Mouse (Mus musculus) hindbrain, embryonic 16.5 days (tissue): ENCODE results near the gene Pkig. TPM values are rescaled to one million over a fixed set of nuclear protein-coding genes. Genes with fewer than 3 reads are reported as not detected.

ENCODE experiments used
- ATAC-seq: fragments of 200-750 bp; cut with Nextera tagmentation; 2 replicates; pipeline ENCODE4 v1.8.0; 2017; ENCODE audit warnings: moderate TSS enrichment, moderate library complexity
- H3K27ac ChIP-seq: fragments of 300-500 bp; sonication (generic); 2 replicates; pipeline ENCODE4 v1.5.1; 2014; ENCODE audit warnings: low read depth, mild to moderate bottlenecking, control low read depth, low read length, moderate library complexity
- H3K27me3 ChIP-seq: fragments of 300-500 bp; sonication (generic); replicated peaks from 2 replicates; pipeline ENCODE4 v1.6.1; 2014; ENCODE audit warnings: low read length; ENCODE audit not compliant: control insufficient read depth, insufficient read depth
- H3K36me3 ChIP-seq: fragments of 300-500 bp; sonication (generic); 2 replicates; pipeline ENCODE4 v1.6.1; 2014; ENCODE audit warnings: mild to moderate bottlenecking, low read length, moderate library complexity, mixed read lengths; ENCODE audit not compliant: control insufficient read depth, insufficient read depth
- H3K4me1 ChIP-seq: fragments of 300-500 bp; sonication (generic); 2 replicates; pipeline ENCODE4 v1.6.1; 2014; ENCODE audit warnings: low read depth, low read length; ENCODE audit not compliant: control insufficient read depth, insufficient read depth
- H3K4me2 ChIP-seq: fragments of 300-500 bp; sonication (generic); 2 replicates; pipeline ENCODE4 v1.6.1; 2014; ENCODE audit warnings: mild to moderate bottlenecking, low read length, control low read depth, moderate library complexity
- H3K4me3 ChIP-seq: fragments of 300-500 bp; sonication (generic); 2 replicates; pipeline ENCODE4 v1.5.1; 2014; ENCODE audit warnings: mild to moderate bottlenecking, low read length, control low read depth, moderate library complexity
- H3K9ac ChIP-seq: fragments of 300-500 bp; sonication (generic); 2 replicates; pipeline ENCODE4 v1.6.1; 2014; ENCODE audit warnings: low read depth, mild to moderate bottlenecking, control low read depth, low read length, moderate library complexity
- H3K9me3 ChIP-seq: fragments of 300-500 bp; sonication (generic); 2 replicates; pipeline ENCODE4 v1.6.1; 2014; ENCODE audit warnings: mild to moderate bottlenecking, low read length, moderate library complexity; ENCODE audit not compliant: control insufficient read depth
- WGBS: fragments of 180-500 bp; shearing (Covaris S2); extraction: QIAGEN DNeasy Blood & Tissue Kit; methylation state at CpG from one replicate; pipeline ENCODE4 v1.1.7; 2014; 5-methylcytosine and 5-hydroxymethylcytosine counted together
- polyA plus RNA-seq: library from polyadenylated mRNA; unstranded; fragments of >200 nt; fragmentation: Nextera tagmentation; extraction: Ambion mirVana; gene quantifications from 2 replicates; pipeline ENCODE4 v1.2.1, GENCODE M21; 2015

The Pkig gene
- polyA plus RNA-seq, 1 experiment from 2014 or later = 127 TPM

- Histone ChIP-seq H3K27ac (no peak overlapping the region), H3K4me3 (no peak overlapping the region), H3K4me1 (no peaks in the 10 kb centered on the region), H3K27me3 (no peaks in the 10 kb centered on the region), H3K36me3 (no peaks in the 10 kb centered on the region), H3K9me3 (no peaks in the 10 kb centered on the region), H3K9ac (no peak overlapping the region), H3K4me2 (no peak overlapping the region)
- no peak for ATAC-seq
- WGBS = 95% methylated on average over 1 of the region's 1 CpGs
Measured at GRCm38 (mm10) chr2:163667045-163667444, 8.9 kb downstream of the Pkig start.

DNA sequence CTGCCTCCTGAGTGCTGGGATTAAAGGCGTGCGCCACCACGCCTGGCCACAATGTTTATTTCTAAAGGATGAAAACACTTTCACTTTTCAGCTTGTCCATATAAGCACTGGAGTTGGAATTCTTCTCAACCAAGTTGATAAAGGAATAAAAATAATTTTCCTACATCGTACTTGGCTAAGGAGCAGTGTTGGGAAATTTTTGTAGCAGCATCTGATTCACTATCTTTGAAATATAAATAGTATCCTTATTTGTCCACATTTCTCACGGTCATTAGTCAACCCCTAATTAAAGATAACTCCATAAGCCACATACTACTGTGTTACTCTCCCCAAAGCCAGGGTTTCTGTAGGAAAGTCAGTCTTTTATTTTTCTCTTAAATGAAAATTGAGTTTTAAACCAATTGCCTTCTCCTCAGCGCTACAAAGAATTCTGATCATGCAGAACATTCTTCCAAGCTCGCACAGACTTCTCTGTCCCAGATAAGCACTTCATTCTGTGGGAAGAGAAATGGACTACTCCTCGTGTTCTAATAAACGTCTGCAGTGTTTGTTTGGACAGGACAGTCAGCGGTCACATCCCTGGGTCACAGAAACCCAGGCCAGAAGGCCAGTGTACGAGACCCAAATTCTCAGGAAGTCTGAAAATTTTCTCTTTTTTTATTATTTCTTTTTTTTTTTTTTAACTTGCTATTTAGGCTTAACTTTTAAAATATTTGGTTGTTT is 12.8 kb downstream of the Pkig start:
- no peak for ATAC-seq
- H3K4me2 ChIP-seq = no peak overlapping the region

DNA sequence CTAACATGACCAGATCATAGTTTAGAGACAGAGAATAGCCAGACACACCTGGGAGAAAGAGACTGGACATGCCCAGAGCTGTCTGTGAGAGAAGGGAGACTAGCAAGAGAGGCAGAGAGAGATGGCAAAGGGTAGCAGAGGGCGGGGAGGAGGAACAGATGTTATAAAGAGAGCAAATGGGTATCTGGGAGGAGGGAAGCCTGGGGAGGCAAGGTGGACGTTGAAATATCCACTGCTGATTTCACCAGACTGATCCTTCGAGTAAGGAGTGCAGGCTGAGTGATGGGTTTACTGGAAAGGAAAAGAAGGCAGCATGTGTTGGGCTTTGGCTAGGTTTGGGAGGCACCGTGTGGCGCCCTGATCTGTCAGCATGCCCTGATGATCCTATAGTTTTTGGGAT is 16.2 kb downstream of the Pkig start:
- no peak overlapping the region for H3K9ac ChIP-seq
- peaks cover 8% of the 10 kb centered on the region; the same call in 1 of the 2 replicates for H3K4me1 ChIP-seq
- no peak overlapping the region for H3K4me2 ChIP-seq
- ATAC-seq = no peak
- no peak overlapping the region for H3K4me3 ChIP-seq
- no peaks in the 10 kb centered on the region for H3K9me3 ChIP-seq
- H3K27ac ChIP-seq = no peak overlapping the region
- WGBS = 63% methylated on average over 5 of the region's 5 CpGs
- H3K27me3 ChIP-seq = no peaks in the 10 kb centered on the region
- H3K36me3 ChIP-seq = no peaks in the 10 kb centered on the region

More for the DNA sequence above, 12.8 kb downstream of the Pkig start:
- Histone ChIP-seq H3K27me3 (no peaks in the 10 kb centered on the region), H3K4me3 (no peak overlapping the region), H3K36me3 (no peaks in the 10 kb centered on the region), H3K9me3 (no peaks in the 10 kb centered on the region), H3K9ac (no peak overlapping the region), H3K27ac (no peak overlapping the region), H3K4me1 (peaks cover 8% of the 10 kb centered on the region; the same call in 1 of the 2 replicates)
- WGBS = 89% methylated on average over 11 of the region's 11 CpGs

GRCm38 (mm10) chr2:163675144-163675619 is 17.0 kb downstream of the Pkig start:
- H3K36me3 ChIP-seq = no peaks in the 10 kb centered on the region
- peaks cover 8% of the 10 kb centered on the region; the same call in 1 of the 2 replicates for H3K4me1 ChIP-seq
- H3K27ac ChIP-seq = no peak overlapping the region
- no peaks in the 10 kb centered on the region for H3K27me3 ChIP-seq
- no peak overlapping the region for H3K4me3 ChIP-seq
- no peaks in the 10 kb centered on the region for H3K9me3 ChIP-seq
- H3K9ac ChIP-seq = no peak overlapping the region
- H3K4me2 ChIP-seq = no peak overlapping the region
- ATAC-seq = no peak
- WGBS = 44% methylated on average over 5 of the region's 5 CpGs

- Histone ChIP-seq H3K36me3 (no peaks in the 10 kb centered on the region), H3K4me2 (no peak overlapping the region), H3K4me3 (no peak overlapping the region), H3K9ac (no peak overlapping the region), H3K4me1 (peaks cover 8% of the 10 kb centered on the region; the same call in 1 of the 2 replicates), H3K27ac (no peak overlapping the region), H3K27me3 (no peaks in the 10 kb centered on the region), H3K9me3 (no peaks in the 10 kb centered on the region)
- WGBS = 70% methylated on average over 6 of the region's 6 CpGs
- ATAC-seq = no peak
Measured at GRCm38 (mm10) chr2:163675662-163676061, 17.5 kb downstream of the Pkig start.

GRCm38 (mm10) chr2:163676321-163676720 is 18.1 kb downstream of the Pkig start:
- no peaks in the 10 kb centered on the region for H3K36me3 ChIP-seq
- no peak overlapping the region for H3K27ac ChIP-seq
- WGBS = 88% methylated on average over 4 of the region's 4 CpGs
- H3K27me3 ChIP-seq = no peaks in the 10 kb centered on the region
- H3K4me3 ChIP-seq = no peak overlapping the region
- H3K4me1 ChIP-seq = peaks cover 8% of the 10 kb centered on the region; the same call in 1 of the 2 replicates
- H3K4me2 ChIP-seq = no peak overlapping the region
- H3K9ac ChIP-seq = no peak overlapping the region
- H3K9me3 ChIP-seq = no peaks in the 10 kb centered on the region
- ATAC-seq = no peak

DNA sequence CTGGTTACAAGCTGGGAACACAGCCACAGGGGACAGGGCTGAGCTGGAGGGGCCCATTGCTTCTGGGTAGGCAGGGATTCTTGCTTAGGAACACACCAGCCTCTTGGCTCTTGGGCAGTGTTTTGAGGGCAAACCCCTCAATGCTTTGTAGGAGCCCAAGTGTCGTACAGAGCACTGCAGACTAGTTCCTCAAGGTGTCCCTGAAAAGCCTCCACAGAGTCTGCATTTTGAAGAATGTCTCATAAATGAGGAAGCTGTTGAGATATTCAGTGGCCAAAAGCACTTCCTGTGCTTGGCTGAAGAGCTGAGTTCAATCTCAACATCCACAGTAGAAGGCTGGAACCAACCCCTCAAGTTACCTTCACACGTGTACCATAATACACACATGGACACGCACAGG is 18.6 kb downstream of the Pkig start:
- no peak overlapping the region for H3K4me2 ChIP-seq
- H3K9ac ChIP-seq = no peak overlapping the region
- no peak overlapping the region for H3K4me3 ChIP-seq
- no peaks in the 10 kb centered on the region for H3K36me3 ChIP-seq
- ATAC-seq = no peak
- peaks cover 8% of the 10 kb centered on the region; the same call in 1 of the 2 replicates for H3K4me1 ChIP-seq
- WGBS = 92% methylated on average over 3 of the region's 3 CpGs
- H3K9me3 ChIP-seq = no peaks in the 10 kb centered on the region
- no peak overlapping the region for H3K27ac ChIP-seq
- no peaks in the 10 kb centered on the region for H3K27me3 ChIP-seq

DNA sequence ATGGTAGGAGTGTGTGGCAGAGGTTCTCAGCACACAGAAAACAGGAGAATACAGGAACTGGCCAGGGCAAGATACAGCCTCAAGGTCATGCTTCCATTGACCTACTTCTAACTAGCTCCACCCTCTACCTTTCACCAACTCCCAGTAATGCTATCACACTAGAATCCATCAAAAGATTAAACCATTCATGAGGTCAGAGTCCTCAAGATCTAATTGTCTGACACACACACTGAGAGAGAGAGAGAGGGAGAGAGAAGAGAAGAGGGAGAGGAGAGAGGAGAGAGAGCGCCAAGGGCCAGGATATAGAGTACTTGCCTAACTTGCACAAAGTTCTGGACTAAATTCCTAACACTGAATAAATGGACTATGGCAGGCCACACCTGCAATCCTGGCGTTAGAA is 24.2 kb downstream of the Pkig start:
- Histone ChIP-seq H3K9ac (no peak overlapping the region), H3K9me3 (no peaks in the 10 kb centered on the region), H3K4me1 (peaks cover 9% of the 10 kb centered on the region; the same call in 1 of the 2 replicates), H3K27ac (no peak overlapping the region), H3K4me3 (no peak overlapping the region), H3K4me2 (no peak overlapping the region), H3K36me3 (no peaks in the 10 kb centered on the region), H3K27me3 (no peaks in the 10 kb centered on the region)
- no peak for ATAC-seq
- 91% methylated on average over 2 of the region's 2 CpGs for WGBS

- ATAC-seq = no peak
- Histone ChIP-seq H3K4me2 (no peak overlapping the region), H3K27ac (0 out of 2 replicates have a peak overlapping the region, but pooled peaks have one; percentile 29), H3K4me1 (peaks cover 9% of the 10 kb centered on the region), H3K36me3 (no peaks in the 10 kb centered on the region), H3K9ac (no peak overlapping the region), H3K27me3 (no peaks in the 10 kb centered on the region), H3K4me3 (no peak overlapping the region), H3K9me3 (no peaks in the 10 kb centered on the region)
- WGBS = 54% methylated on average over 4 of the region's 4 CpGs
Measured at GRCm38 (mm10) chr2:163685287-163685686, 27.1 kb downstream of the Pkig start.
